Mouse (Mus musculus): ENCODE measurements around the gene Notch4. TPM values are rescaled to one million over a fixed set of nuclear protein-coding genes. Genes with fewer than 3 reads are reported as not detected.

Gene Notch4
- polyA plus RNA-seq, 2 experiments = 0.67 to 0.99 TPM

DNA sequence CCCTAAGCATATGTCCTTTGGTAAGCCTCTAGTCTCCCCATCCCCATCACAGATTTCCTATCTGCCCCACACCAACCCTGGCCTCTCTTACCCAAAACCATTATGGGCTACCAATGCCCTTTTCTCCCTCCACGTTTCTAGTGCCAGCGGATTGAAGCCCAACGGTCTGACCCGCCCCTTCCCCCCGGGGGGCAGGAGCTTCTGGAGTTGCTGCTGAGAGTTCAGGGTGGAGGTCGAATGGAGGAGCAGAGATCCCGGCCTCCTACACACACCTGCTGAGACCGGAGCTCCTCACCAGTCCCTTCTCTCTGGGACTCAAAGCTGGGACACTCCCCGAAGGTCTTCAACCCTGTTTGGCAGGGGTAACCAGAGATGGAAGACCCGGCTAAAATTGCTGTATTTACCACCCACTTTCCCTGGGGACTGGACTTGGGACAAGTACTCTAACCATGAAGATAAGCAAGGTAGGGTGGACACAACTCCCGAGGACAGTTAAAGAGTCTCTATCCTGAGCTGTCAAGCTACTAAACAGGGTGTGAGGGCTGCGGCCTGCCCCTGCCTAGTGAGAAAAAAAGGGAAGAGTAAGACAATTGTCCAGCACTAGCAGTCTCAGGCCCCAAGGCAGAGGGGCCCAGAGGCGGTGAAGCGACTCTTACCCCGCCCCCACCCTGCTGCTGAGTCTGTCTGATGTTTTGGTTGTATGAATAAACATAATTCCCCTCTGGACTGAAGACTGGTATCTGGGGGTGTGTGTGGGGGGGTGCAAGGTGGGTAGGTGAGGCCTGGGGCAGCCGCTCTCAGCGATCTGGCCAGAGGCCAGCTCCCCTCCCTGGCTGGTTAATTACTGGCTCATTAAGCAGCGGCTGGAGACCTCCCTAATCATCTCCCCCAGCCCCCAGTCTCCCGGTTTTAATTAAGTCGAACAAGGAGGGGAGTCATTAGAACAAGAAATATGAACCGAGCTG, 27.2 kb downstream of the Notch4 start, which contains the start of gene Pbx2:
TSS of gene Pbx2 (plus strand) at position 238 of the 965 bp plus-strand sequence.
- no peaks in the 10 kb centered on the region for H3K27me3 ChIP-seq (ENCODE audit: control insufficient read depth, insufficient read depth, low read length)
- no peak for DNase-seq (ENCODE audit: low read depth in 3 of 3, low spot score in 3 of 3)
- H3K9me3 ChIP-seq (ENCODE audit: control insufficient read depth, low read length) = no peaks in the 10 kb centered on the region
- no peaks in the 10 kb centered on the region for H3K36me3 ChIP-seq (replicated peaks; ENCODE audit: control insufficient read depth, insufficient read depth, low read depth)
- no peak for ATAC-seq (ENCODE audit: insufficient read depth)
- H3K4me3 ChIP-seq (ENCODE audit: insufficient read depth in 1 of 2, low read depth in 2 of 2, low read length in 2 of 2) = peak within 1 kb of the TSS; percentile 62 to 74
- H3K4me2 ChIP-seq (ENCODE audit: low read depth) = peak within 1 kb of the TSS; percentile 86
- WGBS (ENCODE audit: insufficient replicate concordance) = 6% methylated on average over 21 of the region's 21 CpGs
- H3K9ac ChIP-seq (replicated peaks) = peak within 1 kb of the TSS; percentile 87
- TF ChIP-seq CTCF (IDR thresholded peaks at IDR 0.05; ENCODE audit: low read depth) (no peak), EP300 (IDR thresholded peaks at IDR 0.05; ENCODE audit: low read depth) (no peak)
- H3K27ac ChIP-seq = peak within 1 kb of the TSS; percentile 64
- H3K4me1 ChIP-seq (replicated peaks; ENCODE audit: control insufficient read depth in 2 of 2, insufficient read depth in 2 of 2, low read length in 1 of 2) = peaks cover 21 to 29% of the 10 kb centered on the region in 2 experiments

DNA sequence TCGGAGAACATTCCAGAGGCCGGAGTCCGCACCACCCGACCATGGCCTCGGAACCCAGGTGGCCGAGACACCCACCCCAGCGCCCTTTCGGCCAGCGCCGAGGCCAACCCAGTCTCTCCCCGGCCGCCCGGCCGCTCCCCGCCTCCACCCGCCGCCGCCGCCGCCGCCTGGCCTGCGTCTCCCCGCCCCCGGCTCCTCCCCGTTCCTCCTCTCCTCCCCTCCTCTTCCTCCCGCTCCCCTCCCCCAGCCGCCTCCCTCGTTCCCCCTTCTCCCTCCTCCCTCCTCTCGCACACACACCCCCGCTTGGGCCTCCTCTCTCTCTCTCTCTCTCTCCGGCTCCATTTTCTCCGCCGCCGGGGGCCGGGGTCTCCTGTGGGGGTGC, 27.9 kb downstream of the Notch4 start:
- no peaks in the 10 kb centered on the region for H3K36me3 ChIP-seq (replicated peaks; ENCODE audit: control insufficient read depth, insufficient read depth, low read depth)
- ATAC-seq (ENCODE audit: insufficient read depth) = peak; percentile 60
- H3K4me1 ChIP-seq (replicated peaks; ENCODE audit: control insufficient read depth in 2 of 2, insufficient read depth in 2 of 2, low read length in 1 of 2) = peaks cover 21 to 29% of the 10 kb centered on the region in 2 experiments
- peak overlapping the region; percentile 87 for H3K9ac ChIP-seq (replicated peaks)
- peak; percentile 68 to 71 (median 71) for DNase-seq (ENCODE audit: low read depth in 3 of 3, low spot score in 3 of 3)
- H3K27ac ChIP-seq = peak overlapping the region; percentile 50
- no peaks in the 10 kb centered on the region for H3K9me3 ChIP-seq (ENCODE audit: control insufficient read depth, low read length)
- H3K4me2 ChIP-seq (ENCODE audit: low read depth) = peak overlapping the region; percentile 86
- under 1% methylated on average over 34 of the region's 35 CpGs for WGBS (ENCODE audit: insufficient replicate concordance)
- H3K27me3 ChIP-seq (ENCODE audit: control insufficient read depth, insufficient read depth, low read length) = no peaks in the 10 kb centered on the region
- H3K4me3 ChIP-seq (ENCODE audit: insufficient read depth in 1 of 2, low read depth in 2 of 2, low read length in 2 of 2) = peak overlapping the region; percentile 62 to 74
- no peak for TF ChIP-seq EP300 (IDR thresholded peaks at IDR 0.05; ENCODE audit: low read depth)
- TF ChIP-seq CTCF (IDR thresholded peaks at IDR 0.05; ENCODE audit: low read depth) = no peak

DNA sequence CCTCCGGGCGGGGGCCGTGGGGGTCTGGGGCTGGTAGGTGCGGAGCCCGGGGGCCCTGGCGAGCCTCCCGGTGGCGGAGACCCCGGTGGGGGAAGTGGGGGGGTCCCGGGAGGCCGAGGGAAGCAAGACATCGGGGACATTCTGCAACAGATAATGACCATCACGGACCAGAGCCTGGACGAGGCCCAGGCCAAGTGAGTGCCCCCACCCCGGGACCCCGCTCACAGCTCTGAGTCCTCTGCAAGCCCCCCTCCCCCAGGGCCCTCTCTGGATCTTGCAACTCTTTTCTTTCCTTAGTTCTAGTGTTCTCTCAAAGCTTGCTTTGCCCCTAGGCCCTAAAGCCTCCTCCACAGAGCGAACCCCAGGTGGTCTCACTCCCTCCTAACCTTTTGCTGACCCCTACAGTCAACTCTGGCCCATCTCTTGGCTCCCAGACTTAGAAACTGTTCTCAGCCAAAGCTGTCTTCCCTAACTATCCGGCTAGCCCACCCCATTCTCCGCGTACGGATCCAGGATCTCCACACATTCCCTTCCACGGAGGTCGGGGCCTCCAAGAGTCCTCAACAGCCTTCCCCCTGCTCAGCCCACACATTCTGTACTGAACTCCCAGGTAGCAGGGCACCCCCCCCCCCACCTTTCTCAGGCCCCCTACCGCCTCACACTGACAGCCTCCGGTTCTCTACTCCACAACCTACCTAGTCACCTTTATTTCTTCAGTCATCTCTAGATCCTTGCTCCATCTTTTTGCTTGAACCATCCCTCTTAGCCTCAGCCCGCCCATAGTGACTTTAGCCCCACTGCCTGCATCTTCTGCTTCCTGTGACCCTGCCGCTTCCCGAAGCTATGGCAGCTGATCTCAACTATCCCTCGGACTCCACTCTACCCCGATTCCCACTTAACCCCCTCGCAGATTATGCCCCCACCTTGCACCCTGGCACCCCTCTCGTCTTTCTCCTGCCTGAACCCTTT, 28.8 kb downstream of the Notch4 start:
- peak overlapping the region; percentile 50 for H3K27ac ChIP-seq
- 3% methylated on average over 32 of the region's 32 CpGs for WGBS (ENCODE audit: insufficient replicate concordance)
- H3K4me3 ChIP-seq (ENCODE audit: insufficient read depth in 1 of 2, low read depth in 2 of 2, low read length in 2 of 2) = peak overlapping the region; percentile 50 to 74
- no peak for TF ChIP-seq EP300 (IDR thresholded peaks at IDR 0.05; ENCODE audit: low read depth)
- TF ChIP-seq CTCF (IDR thresholded peaks at IDR 0.05; ENCODE audit: low read depth) = no peak
- H3K4me2 ChIP-seq (ENCODE audit: low read depth) = peak overlapping the region; percentile 86
- H3K27me3 ChIP-seq (ENCODE audit: control insufficient read depth, insufficient read depth, low read length) = no peaks in the 10 kb centered on the region
- ATAC-seq (ENCODE audit: insufficient read depth) = no peak
- no peak for DNase-seq (ENCODE audit: low read depth in 3 of 3, low spot score in 3 of 3)
- H3K9ac ChIP-seq (replicated peaks) = peak overlapping the region; percentile 87
- H3K36me3 ChIP-seq (replicated peaks; ENCODE audit: control insufficient read depth, insufficient read depth, low read depth) = no peaks in the 10 kb centered on the region
- H3K9me3 ChIP-seq (ENCODE audit: control insufficient read depth, low read length) = no peaks in the 10 kb centered on the region
- H3K4me1 ChIP-seq (replicated peaks; ENCODE audit: control insufficient read depth in 2 of 2, insufficient read depth in 2 of 2, low read length in 1 of 2) = peaks cover 21 to 31% of the 10 kb centered on the region in 2 experiments

DNA sequence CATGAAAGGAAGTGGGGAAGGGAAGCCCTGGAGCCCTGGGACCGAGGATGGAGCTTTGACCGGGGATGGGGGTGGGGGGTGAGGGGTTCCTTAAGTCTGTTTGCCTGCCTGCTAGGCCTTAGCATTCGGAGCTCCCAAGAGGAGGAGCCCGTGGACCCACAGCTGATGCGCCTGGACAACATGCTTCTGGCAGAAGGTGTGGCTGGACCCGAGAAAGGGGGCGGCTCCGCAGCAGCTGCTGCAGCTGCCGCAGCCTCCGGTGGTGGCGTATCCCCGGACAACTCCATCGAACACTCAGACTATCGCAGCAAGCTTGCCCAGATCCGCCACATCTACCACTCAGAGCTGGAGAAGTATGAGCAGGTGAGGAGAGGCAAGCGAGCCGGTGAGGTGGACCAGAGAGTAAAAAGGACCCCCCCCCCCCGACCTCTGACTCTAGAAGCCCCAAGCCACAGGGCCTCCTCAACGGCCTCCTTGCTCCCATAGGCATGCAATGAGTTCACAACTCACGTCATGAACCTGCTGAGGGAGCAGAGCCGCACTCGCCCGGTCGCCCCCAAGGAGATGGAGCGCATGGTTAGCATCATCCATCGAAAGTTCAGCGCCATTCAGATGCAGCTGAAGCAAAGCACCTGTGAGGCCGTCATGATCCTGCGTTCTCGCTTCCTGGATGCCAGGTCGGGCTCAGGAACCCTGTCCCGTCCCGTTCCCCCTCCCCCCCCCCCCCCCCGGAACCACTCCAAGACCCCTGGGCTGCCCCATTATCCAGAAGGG, 29.9 kb downstream of the Notch4 start:
- WGBS (ENCODE audit: insufficient replicate concordance) = 75% methylated on average over 33 of the region's 34 CpGs
- TF ChIP-seq CTCF (IDR thresholded peaks at IDR 0.05; ENCODE audit: low read depth) (no peak), EP300 (IDR thresholded peaks at IDR 0.05; ENCODE audit: low read depth) (no peak)
- Histone ChIP-seq H3K4me2 (ENCODE audit: low read depth) (peak overlapping the region; percentile 86), H3K4me1 (replicated peaks; ENCODE audit: control insufficient read depth in 2 of 2, insufficient read depth in 2 of 2, low read length in 1 of 2) (peaks cover 12 to 27% of the 10 kb centered on the region in 2 experiments), H3K27me3 (ENCODE audit: control insufficient read depth, insufficient read depth, low read length) (no peaks in the 10 kb centered on the region), H3K36me3 (replicated peaks; ENCODE audit: control insufficient read depth, insufficient read depth, low read depth) (no peaks in the 10 kb centered on the region), H3K27ac (no peak overlapping the region), H3K9me3 (ENCODE audit: control insufficient read depth, low read length) (no peaks in the 10 kb centered on the region), H3K4me3 (ENCODE audit: insufficient read depth in 1 of 2, low read depth in 2 of 2, low read length in 2 of 2) (peak overlapping the region; percentile 50 to 74; a peak in 3 of 4 replicates), H3K9ac (replicated peaks) (no peak overlapping the region)
- no peak for DNase-seq (ENCODE audit: low read depth in 3 of 3, low spot score in 3 of 3)
- no peak for ATAC-seq (ENCODE audit: insufficient read depth)
